8 mouse cellular contexts compared by ENCODE assay signal in the genomic region with DNA sequence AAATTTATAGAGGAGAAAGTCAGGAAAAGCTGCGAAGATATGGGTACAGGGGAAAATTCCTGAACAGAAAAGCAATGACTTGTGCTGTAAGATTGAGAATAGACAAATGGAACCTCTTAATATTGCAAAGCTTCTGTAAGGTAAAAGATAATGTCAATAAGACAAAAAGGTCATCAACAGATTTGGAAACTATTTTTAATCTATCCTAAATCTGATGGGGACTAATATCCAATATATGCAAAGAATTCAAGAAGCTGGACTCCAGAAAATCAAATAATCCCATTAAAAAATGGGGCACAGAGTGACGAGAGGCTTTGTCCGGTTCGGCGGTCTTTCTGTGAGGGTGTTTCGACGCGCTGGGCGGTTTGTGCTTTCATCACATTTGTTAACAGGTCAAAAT. TPM values are rescaled to one million over a fixed set of nuclear protein-coding genes. Genes with fewer than 3 reads are reported as not detected.
DNase-seq lines count a peak whose midpoint lies in the region; ATAC-seq and TF ChIP-seq lines count a peak whose summit lies in the region.
"Not testable (repeated sequence)": the region's sequence is repeated elsewhere in the genome, so short reads cannot be mapped to it uniquely, and the experiment has no call there.

A gene (plus strand): TSS at position 301 of the 400 bp plus-strand sequence.

- not testable (repeated sequence) for TF ChIP-seq CTCF in Patski (IDR thresholded peaks at IDR 0.05)

- DNase-seq in Patski (ENCODE audit: low read depth, low spot score); embryonic facial prominence, embryonic 14.5 days (ENCODE audit: low spot score); hindbrain, embryonic 14.5 days (ENCODE audit: low spot score); layer of hippocampus, adult 18-20 months (ENCODE audit: low spot score in 2 of 2); limb, embryonic 11.5 days (ENCODE audit: low spot score): not testable (repeated sequence)
- DNase-seq in midbrain, embryonic 11.5 days (ENCODE audit: low spot score, missing footprints): peak; percentile 39

- 92% methylated on average over 7 of the region's 9 CpGs for WGBS in embryonic facial prominence, embryonic 14.5 days
- WGBS in hindbrain, embryonic 14.5 days: 97% methylated on average over 9 of the region's 9 CpGs
- WGBS in limb, embryonic 11.5 days: 96% methylated on average over 9 of the region's 9 CpGs
- 90% methylated on average over 9 of the region's 9 CpGs for WGBS in midbrain, embryonic 11.5 days

- not testable (repeated sequence) for H3K9me3 ChIP-seq in embryonic facial prominence, embryonic 14.5 days (ENCODE audit: control insufficient read depth, low read length); hindbrain, embryonic 14.5 days (ENCODE audit: control insufficient read depth, low read length); limb, embryonic 11.5 days (ENCODE audit: control insufficient read depth, low read length); midbrain, embryonic 11.5 days (ENCODE audit: control insufficient read depth, low read length)

- H3K36me3 ChIP-seq in embryonic facial prominence, embryonic 14.5 days (ENCODE audit: control insufficient read depth, insufficient read depth, low read length); hindbrain, embryonic 14.5 days (replicated peaks; ENCODE audit: control insufficient read depth, insufficient read depth); limb, embryonic 11.5 days (ENCODE audit: control insufficient read depth, insufficient read depth, low read length); midbrain, embryonic 11.5 days (ENCODE audit: control insufficient read depth, insufficient read depth, low read length): not testable (repeated sequence)

- not testable (repeated sequence) for H3K27me3 ChIP-seq in Patski; embryonic facial prominence, embryonic 14.5 days (replicated peaks; ENCODE audit: control insufficient read depth, insufficient read depth, low read length); hindbrain, embryonic 14.5 days (ENCODE audit: control insufficient read depth, insufficient read depth, low read length); limb, embryonic 11.5 days (ENCODE audit: control insufficient read depth, insufficient read depth, low read length); midbrain, embryonic 11.5 days (ENCODE audit: control insufficient read depth, insufficient read depth, low read length)

- POLR2A ChIA-PET in Patski (lab: Charles Lee): not testable (repeated sequence)

- H3K4me1 ChIP-seq in embryonic facial prominence, embryonic 14.5 days (ENCODE audit: control insufficient read depth, insufficient read depth, low read length); limb, embryonic 11.5 days (ENCODE audit: control insufficient read depth, insufficient read depth, low read length); midbrain, embryonic 11.5 days (ENCODE audit: control insufficient read depth, insufficient read depth, low read length): not testable (repeated sequence)
- H3K4me1 ChIP-seq in hindbrain, embryonic 14.5 days (replicated peaks; ENCODE audit: control insufficient read depth, insufficient read depth, low read length): peaks cover 10% of the 10 kb centered on the region; the same call in 1 of the 2 replicates

- CTCF ChIA-PET in Patski (lab: Charles Lee): not testable (repeated sequence)

- in situ Hi-C loops in Patski (cut with MboI; ENCODE audit: low pct_unique_long_range_greater_than_20kb): not testable (repeated sequence)

- H3K9ac ChIP-seq in embryonic facial prominence, embryonic 14.5 days (ENCODE audit: low read depth, low read length); hindbrain, embryonic 14.5 days; limb, embryonic 11.5 days (ENCODE audit: low read length); midbrain, embryonic 11.5 days (ENCODE audit: low read length): not testable (repeated sequence)

- H3K27ac ChIP-seq in embryonic facial prominence, embryonic 14.5 days (replicated peaks; ENCODE audit: low read depth, low read length); hindbrain, embryonic 14.5 days; limb, embryonic 11.5 days (replicated peaks; ENCODE audit: low read depth, low read length); midbrain, embryonic 11.5 days (ENCODE audit: low read depth, low read length): not testable (repeated sequence)

- not testable (repeated sequence) for H3K4me2 ChIP-seq in embryonic facial prominence, embryonic 14.5 days (ENCODE audit: low read depth, low read length); hindbrain, embryonic 14.5 days (replicated peaks); limb, embryonic 11.5 days (ENCODE audit: low read depth, severe bottlenecking); midbrain, embryonic 11.5 days

- not testable (repeated sequence) for H3K4me3 ChIP-seq in embryonic facial prominence, embryonic 14.5 days (ENCODE audit: low read depth, low read length); hindbrain, embryonic 14.5 days (replicated peaks; ENCODE audit: low read length); limb, embryonic 11.5 days (ENCODE audit: low read depth, low read length); midbrain, embryonic 11.5 days (ENCODE audit: low read depth, low read length)

- not testable (repeated sequence) for ATAC-seq in Patski; embryonic facial prominence, embryonic 14.5 days (ENCODE audit: low read depth); hindbrain, embryonic 14.5 days (ENCODE audit: low FRiP score); limb, embryonic 11.5 days (ENCODE audit: insufficient number of reproducible peaks, low FRiP score, low TSS enrichment, low read depth); midbrain, embryonic 11.5 days (ENCODE audit: low FRiP score); neutrophil, adult 5-6 weeks (ENCODE audit: extremely low read depth, insufficient number of reproducible peaks, low FRiP score, poor library complexity, severe bottlenecking)
- 0 out of 2 replicates have a peak, but pooled peaks have one; percentile 42 for ATAC-seq in granulocyte monocyte progenitor cell, adult 5-6 weeks (replicated peaks; ENCODE audit: poor library complexity, severe bottlenecking)

RNA-seq across cellular contexts. Expression of the gene that starts here (rescaled TPM):
- polyA plus RNA-seq in Patski (2021): 475 TPM
- polyA plus RNA-seq in embryonic facial prominence, embryonic 14.5 days (2014; fragmentation: Nextera tagmentation; extraction: Ambion mirVana): 12.2 and 16.5 TPM in 2 replicates
- 2.2 TPM in 1 of 2 replicates, not detected in the other for total RNA-seq in granulocyte monocyte progenitor cell, adult 5-6 weeks (2014; fragmentation: Nextera tagmentation)
- total RNA-seq in granulocyte monocyte progenitor cell, adult 5-6 weeks (2017): 19.2 and 41.1 TPM in 2 replicates
- 20.8 and 21.4 TPM in 2 replicates for polyA plus RNA-seq in hindbrain, embryonic 14.5 days (2014; fragmentation: Nextera tagmentation; extraction: Ambion mirVana)
- total RNA-seq in layer of hippocampus, adult 18-20 months (2021): 10 to 100 TPM; 14.1 to 14.9 TPM
- polyA plus RNA-seq in limb, embryonic 11.5 days (2014; fragmentation: Nextera tagmentation; extraction: Ambion mirVana): 12.7 and 14.3 TPM in 2 replicates
- 16.2 and 17.8 TPM in 2 replicates for polyA plus RNA-seq in midbrain, embryonic 11.5 days (2014; fragmentation: Nextera tagmentation; extraction: Ambion mirVana)
- 7.2 and 13.3 TPM in 2 replicates for total RNA-seq in neutrophil, adult 5-6 weeks (2017)

Comparison
In these comparisons a context has a peak if more than half of its experiments do, and no peak if none do; other contexts are left out.
1. RNA of the gene that starts here (polyA plus RNA-seq): 475 TPM in Patski (single experiment); 20.8 to 21.4 TPM in hindbrain, embryonic 14.5 days, 16.2 to 17.8 TPM in midbrain, embryonic 11.5 days, 12.2 to 16.5 TPM in embryonic facial prominence, embryonic 14.5 days and 12.7 to 14.3 TPM in limb, embryonic 11.5 days; every median in the first group is over 10 times any median in the second.